Mouse (Mus musculus) neural tube, embryonic 12.5 days (tissue): ENCODE data around the gene Lrp5. TPM values are rescaled to one million over a fixed set of nuclear protein-coding genes. Genes with fewer than 3 reads are reported as not detected.
"Not testable (repeated sequence)": the region's sequence is repeated elsewhere in the genome, so short reads cannot be mapped to it uniquely, and the experiment has no call there.

Experiments
- ATAC-seq: fragments of 200-750 bp; cut with Nextera tagmentation; 2 replicates; pipeline ENCODE4 v1.8.0; 2017; ENCODE audit warnings: low read depth, mild to moderate bottlenecking, moderate TSS enrichment, moderate library complexity; ENCODE audit not compliant: low FRiP score
- H3K27ac ChIP-seq: fragments of 300-500 bp; sonication (generic); 2 replicates; pipeline ENCODE4 v1.5.1; 2016
- H3K27me3 ChIP-seq: fragments of 300-500 bp; sonication (generic); replicated peaks from 2 replicates; pipeline ENCODE4 v1.6.1; 2016; ENCODE audit warnings: mild to moderate bottlenecking
- H3K36me3 ChIP-seq: fragments of 300-500 bp; sonication (generic); 2 replicates; pipeline ENCODE4 v1.6.1; 2016; ENCODE audit warnings: mild to moderate bottlenecking
- H3K4me1 ChIP-seq: fragments of 300-500 bp; sonication (generic); 2 replicates; pipeline ENCODE4 v1.6.1; 2016
- H3K4me2 ChIP-seq: fragments of 300-500 bp; sonication (generic); replicated peaks from 2 replicates; pipeline ENCODE4 v1.6.1; 2016; ENCODE audit warnings: mild to moderate bottlenecking
- H3K4me3 ChIP-seq: fragments of 300-500 bp; sonication (generic); 2 replicates; pipeline ENCODE4 v1.5.1; 2016
- H3K9ac ChIP-seq: fragments of 300-500 bp; sonication (generic); 2 replicates; pipeline ENCODE4 v1.6.1; 2016; ENCODE audit warnings: mild to moderate bottlenecking
- H3K9me3 ChIP-seq: fragments of 300-500 bp; sonication (generic); 2 replicates; pipeline ENCODE4 v1.6.1; 2016; ENCODE audit warnings: mild to moderate bottlenecking
- WGBS: fragments of 180-500 bp; shearing (Covaris S2); methylation state at CpG from one replicate; pipeline ENCODE4 v1.1.7; 2016; 5-methylcytosine and 5-hydroxymethylcytosine counted together
- polyA plus RNA-seq: library from polyadenylated mRNA; unstranded; fragments of >200 nt; fragmentation: Nextera tagmentation; extraction: Ambion mirVana; gene quantifications from 2 replicates; pipeline ENCODE4 v1.2.1, GENCODE M21; 2016

The Lrp5 gene
- polyA plus RNA-seq, 1 experiment from 2014 or later = 2.8 TPM

- Histone ChIP-seq H3K27me3 (no peaks in the 10 kb centered on the region), H3K9me3 (no peaks in the 10 kb centered on the region), H3K27ac (no peak overlapping the region), H3K4me3 (no peak overlapping the region), H3K36me3 (peaks cover 47% of the 10 kb centered on the region), H3K4me2 (no peak overlapping the region), H3K9ac (no peak overlapping the region), H3K4me1 (no peaks in the 10 kb centered on the region)
- no peak for ATAC-seq
- WGBS = 85% methylated on average over 5 of the region's 5 CpGs
Observed at GRCm38 (mm10) chr19:3589547-3589946, 96.8 kb downstream of the Lrp5 start.

- not testable (repeated sequence) for H3K4me2 ChIP-seq, H3K4me1 ChIP-seq, H3K4me3 ChIP-seq, H3K9ac ChIP-seq, H3K9me3 ChIP-seq, H3K27me3 ChIP-seq, H3K27ac ChIP-seq, ATAC-seq
- peaks cover 34% of the 10 kb centered on the region for H3K36me3 ChIP-seq
- WGBS = 94% methylated on average over 5 of the region's 5 CpGs
Observed at GRCm38 (mm10) chr19:3587729-3588128, 98.6 kb downstream of the Lrp5 start.

GRCm38 (mm10) chr19:3586540-3586939, 99.8 kb downstream of the Lrp5 start:
- ATAC-seq = no peak
- Histone ChIP-seq H3K27ac (no peak overlapping the region), H3K4me1 (no peaks in the 10 kb centered on the region), H3K9ac (no peak overlapping the region), H3K4me2 (no peak overlapping the region), H3K27me3 (no peaks in the 10 kb centered on the region), H3K36me3 (peaks cover 30% of the 10 kb centered on the region), H3K9me3 (no peaks in the 10 kb centered on the region), H3K4me3 (no peak overlapping the region)
- WGBS = 54% methylated on average over 1 of the region's 1 CpGs

GRCm38 (mm10) chr19:3586026-3586425, 100.3 kb downstream of the Lrp5 start:
- H3K36me3 ChIP-seq = peaks cover 27% of the 10 kb centered on the region
- ATAC-seq = no peak
- no peaks in the 10 kb centered on the region for H3K4me1 ChIP-seq
- H3K9me3 ChIP-seq = no peaks in the 10 kb centered on the region
- no peaks in the 10 kb centered on the region for H3K27me3 ChIP-seq
- no peak overlapping the region for H3K4me2 ChIP-seq
- H3K27ac ChIP-seq = no peak overlapping the region
- H3K4me3 ChIP-seq = no peak overlapping the region
- no peak overlapping the region for H3K9ac ChIP-seq
- WGBS = 92% methylated on average over 9 of the region's 9 CpGs

GRCm38 (mm10) chr19:3581326-3581725, 105.0 kb downstream of the Lrp5 start:
- no peaks in the 10 kb centered on the region for H3K27me3 ChIP-seq
- peaks cover 7% of the 10 kb centered on the region for H3K36me3 ChIP-seq
- H3K9ac ChIP-seq = no peak overlapping the region
- ATAC-seq = no peak
- H3K4me2 ChIP-seq = no peak overlapping the region
- WGBS = 33% methylated on average over 7 of the region's 7 CpGs
- H3K4me1 ChIP-seq = peaks cover 7% of the 10 kb centered on the region; the same call in 1 of the 2 replicates
- no peak overlapping the region for H3K4me3 ChIP-seq
- H3K9me3 ChIP-seq = no peaks in the 10 kb centered on the region
- H3K27ac ChIP-seq = no peak overlapping the region

GRCm38 (mm10) chr19:3577911-3578290, 108.5 kb downstream of the Lrp5 start:
- H3K36me3 ChIP-seq = no peaks in the 10 kb centered on the region; the same call in 1 of the 2 replicates
- H3K9me3 ChIP-seq = no peaks in the 10 kb centered on the region
- no peak for ATAC-seq
- H3K4me2 ChIP-seq = no peak overlapping the region
- no peaks in the 10 kb centered on the region for H3K27me3 ChIP-seq
- peaks cover 22% of the 10 kb centered on the region for H3K4me1 ChIP-seq
- no peak overlapping the region for H3K9ac ChIP-seq
- no peak overlapping the region for H3K27ac ChIP-seq
- no peak overlapping the region for H3K4me3 ChIP-seq

- peaks cover 22% of the 10 kb centered on the region for H3K4me1 ChIP-seq
- H3K36me3 ChIP-seq = no peaks in the 10 kb centered on the region
- 85% methylated on average over 4 of the region's 4 CpGs for WGBS
- H3K4me2 ChIP-seq = 0 out of 2 replicates have a peak overlapping the region, but pooled peaks have one; percentile 51
- no peaks in the 10 kb centered on the region for H3K9me3 ChIP-seq
- no peak overlapping the region for H3K4me3 ChIP-seq
- H3K27ac ChIP-seq = no peak overlapping the region
- no peaks in the 10 kb centered on the region for H3K27me3 ChIP-seq
- H3K9ac ChIP-seq = no peak overlapping the region
- ATAC-seq = no peak
Observed at GRCm38 (mm10) chr19:3577265-3577910, 109.0 kb downstream of the Lrp5 start.

GRCm38 (mm10) chr19:3576451-3577264, 109.7 kb downstream of the Lrp5 start:
- Histone ChIP-seq H3K27me3 (no peaks in the 10 kb centered on the region), H3K27ac (0 out of 2 replicates have a peak overlapping the region, but pooled peaks have one; percentile 15), H3K36me3 (no peaks in the 10 kb centered on the region), H3K4me1 (peaks cover 22% of the 10 kb centered on the region), H3K4me3 (peak overlapping the region; percentile 94), H3K9me3 (no peaks in the 10 kb centered on the region), H3K9ac (no peak overlapping the region), H3K4me2 (peak overlapping the region; percentile 51)
- 70% methylated on average over 5 of the region's 5 CpGs for WGBS
- ATAC-seq = peak; percentile 26; the same call in 1 of the 2 replicates

GRCm38 (mm10) chr19:3575632-3576384, 110.6 kb downstream of the Lrp5 start, which contains the start of gene Ppp6r3:
TSS of gene Ppp6r3 (minus strand) at chr19:3575749.
- H3K27ac ChIP-seq = peak within 1 kb of the TSS; percentile 83
- H3K4me3 ChIP-seq = peak within 1 kb of the TSS; percentile 94
- WGBS = under 1% methylated on average over 51 of the region's 51 CpGs
- peaks cover 22% of the 10 kb centered on the region for H3K4me1 ChIP-seq
- ATAC-seq = peak; percentile 97
- peak within 1 kb of the TSS; percentile 91 for H3K9ac ChIP-seq
- no peaks in the 10 kb centered on the region for H3K36me3 ChIP-seq
- peak within 1 kb of the TSS; percentile 91 for H3K4me2 ChIP-seq
- no peaks in the 10 kb centered on the region for H3K27me3 ChIP-seq
- no peaks in the 10 kb centered on the region for H3K9me3 ChIP-seq

- H3K4me3 ChIP-seq = peak overlapping the region; percentile 94
- H3K9ac ChIP-seq = peak overlapping the region; percentile 91
- H3K9me3 ChIP-seq = no peaks in the 10 kb centered on the region
- H3K36me3 ChIP-seq = no peaks in the 10 kb centered on the region
- peak overlapping the region; percentile 83 for H3K27ac ChIP-seq
- no peaks in the 10 kb centered on the region for H3K27me3 ChIP-seq
- WGBS = under 1% methylated on average over 24 of the region's 50 CpGs
- peaks cover 22% of the 10 kb centered on the region for H3K4me1 ChIP-seq
- peak; percentile 30 for ATAC-seq
- peak overlapping the region; percentile 91 for H3K4me2 ChIP-seq
Observed at GRCm38 (mm10) chr19:3575276-3575631, 111.1 kb downstream of the Lrp5 start.

- Histone ChIP-seq H3K4me1 (peaks cover 22% of the 10 kb centered on the region), H3K27me3 (no peaks in the 10 kb centered on the region), H3K36me3 (no peaks in the 10 kb centered on the region), H3K9me3 (no peaks in the 10 kb centered on the region), H3K27ac (no peak overlapping the region), H3K9ac (peak overlapping the region; percentile 91), H3K4me3 (peak overlapping the region; percentile 94), H3K4me2 (peak overlapping the region; percentile 91)
- no peak for ATAC-seq
- WGBS = 3% methylated on average over 9 of the region's 9 CpGs
Observed at GRCm38 (mm10) chr19:3574593-3575094, 111.7 kb downstream of the Lrp5 start.

GRCm38 (mm10) chr19:3564309-3564708, 122.1 kb downstream of the Lrp5 start:
- Histone ChIP-seq H3K27ac (no peak overlapping the region), H3K4me2 (no peak overlapping the region), H3K9ac (no peak overlapping the region), H3K9me3 (0 out of 2 replicates have a peak, but pooled peaks cover 4% of the 10 kb centered on the region), H3K27me3 (no peaks in the 10 kb centered on the region), H3K4me3 (no peak overlapping the region), H3K4me1 (0 out of 2 replicates have a peak, but pooled peaks cover 3% of the 10 kb centered on the region), H3K36me3 (peaks cover 15% of the 10 kb centered on the region; the same call in 1 of the 2 replicates)
- 95% methylated on average over 3 of the region's 3 CpGs for WGBS
- no peak for ATAC-seq
